Mouse (Mus musculus): ENCODE results near the gene Denr. TPM values are rescaled to one million over a fixed set of nuclear protein-coding genes. Genes with fewer than 3 reads are reported as not detected.

Gene Denr
- total and polyA plus RNA-seq, 3 experiments, result 51.7 to 150 (median 54.0) TPM

DNA sequence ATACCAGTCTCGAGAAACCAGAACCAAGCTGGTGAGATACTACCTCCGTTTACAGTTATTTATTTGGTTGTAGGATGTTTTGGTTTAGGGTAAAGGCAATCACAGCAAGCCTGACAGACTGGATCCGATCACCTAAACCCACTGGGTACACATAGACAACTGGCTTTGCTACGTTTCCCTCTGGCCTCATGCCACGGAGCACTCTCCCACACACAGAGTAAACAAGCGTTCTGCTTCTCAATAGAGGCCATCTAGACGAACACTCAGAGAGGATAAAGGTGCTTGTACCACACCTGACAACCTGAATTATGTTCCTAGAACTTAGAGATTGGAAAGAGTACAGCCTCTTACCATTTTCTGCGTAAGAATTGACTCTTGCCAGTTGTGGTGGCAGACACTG is 53.2 kb downstream of the Denr start:
- Histone ChIP-seq H3K4me1 (ENCODE audit: insufficient read depth, low read depth, low read length) (no peaks in the 10 kb centered on the region), H3K4me3 (ENCODE audit: low read depth, low read length) (no peak overlapping the region), H3K36me3 (replicated peaks) (no peaks in the 10 kb centered on the region), H3K9me3 (replicated peaks) (no peaks in the 10 kb centered on the region), H3K27me3 (ENCODE audit: insufficient read depth, low read length) (peaks cover 33% of the 10 kb centered on the region)
- no peak for TF ChIP-seq CTCF (IDR thresholded peaks at IDR 0.05; ENCODE audit: low read depth, low read length)
- DNase-seq (ENCODE audit: low spot score) (no peak), ATAC-seq (ENCODE audit: extremely low read depth, insufficient number of reproducible peaks, low FRiP score, poor library complexity, severe bottlenecking) (no peak)

DNA sequence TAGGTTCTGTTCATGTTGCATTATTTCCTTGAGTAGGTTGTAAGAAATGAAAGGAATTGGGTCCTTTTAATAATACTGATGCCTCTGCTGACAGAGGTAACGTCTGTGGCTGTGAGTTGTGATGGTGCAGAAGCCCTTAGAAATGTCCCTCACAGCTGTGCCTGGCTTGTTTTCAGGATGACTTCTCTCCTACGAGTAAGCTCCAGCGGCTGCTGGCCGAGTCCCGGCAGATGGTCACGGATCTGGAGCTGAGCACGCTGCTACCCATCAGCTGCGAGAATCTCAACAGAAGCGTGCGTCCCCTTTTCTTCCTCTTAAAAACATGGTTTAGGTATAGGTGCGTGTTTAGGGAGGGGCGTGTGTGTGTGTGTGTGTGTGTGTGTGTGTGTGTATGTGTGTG is 54.1 kb downstream of the Denr start:
- no peak for TF ChIP-seq POLR2AphosphoS5 (IDR thresholded peaks at IDR 0.05; ENCODE audit: insufficient replicate concordance, low read depth, low read length)
- no peak for TF ChIP-seq TAL1 (conservative IDR thresholded peaks at IDR 0.05; ENCODE audit: low read depth, low read length)
- no peak for TF ChIP-seq GATA1 (IDR thresholded peaks at IDR 0.05; ENCODE audit: borderline replicate concordance, low read length)
- no peak for TF ChIP-seq GATA2 (IDR thresholded peaks at IDR 0.05; ENCODE audit: borderline replicate concordance, low read depth, low read length)
- no peak overlapping the region for H3K4me3 ChIP-seq (ENCODE audit: low read depth, low read length)
- no peak for ATAC-seq (ENCODE audit: extremely low read depth, insufficient number of reproducible peaks, low FRiP score, poor library complexity, severe bottlenecking)

DNA sequence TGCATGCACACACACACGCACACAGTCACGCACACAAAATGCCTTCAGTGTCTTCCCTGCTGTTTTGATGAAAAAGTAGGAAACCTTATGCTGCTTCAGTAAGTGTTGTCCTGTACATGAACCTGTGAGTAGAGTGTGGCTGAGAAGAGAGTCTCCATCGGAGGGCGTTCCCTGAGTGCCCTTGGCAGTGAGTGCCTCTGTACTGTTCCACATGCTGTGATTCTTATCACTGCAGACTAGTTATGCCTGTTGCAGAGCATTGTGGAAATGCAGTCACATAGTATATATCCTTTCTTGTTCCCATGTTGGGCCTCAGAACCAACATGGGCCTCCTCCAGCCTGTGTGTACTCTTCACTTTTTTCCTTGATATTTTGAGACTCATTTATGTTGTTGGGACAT is 57.2 kb downstream of the Denr start:
- no peak for TF ChIP-seq CTCF (IDR thresholded peaks at IDR 0.05; ENCODE audit: low read depth, low read length)
- TF ChIP-seq GATA1 (IDR thresholded peaks at IDR 0.05; ENCODE audit: borderline replicate concordance, low read length), result no peak
- no peak for TF ChIP-seq TAL1 (conservative IDR thresholded peaks at IDR 0.05; ENCODE audit: low read depth, low read length)
- TF ChIP-seq POLR2AphosphoS5 (IDR thresholded peaks at IDR 0.05; ENCODE audit: insufficient replicate concordance, low read depth, low read length), result no peak
- TF ChIP-seq GATA2 (IDR thresholded peaks at IDR 0.05; ENCODE audit: borderline replicate concordance, low read depth, low read length), result no peak
- Histone ChIP-seq H3K36me3 (replicated peaks) (no peaks in the 10 kb centered on the region), H3K4me1 (ENCODE audit: insufficient read depth, low read depth, low read length) (no peaks in the 10 kb centered on the region), H3K9me3 (replicated peaks) (no peaks in the 10 kb centered on the region), H3K27me3 (ENCODE audit: insufficient read depth, low read length) (peaks cover 30% of the 10 kb centered on the region), H3K4me3 (ENCODE audit: low read depth, low read length) (no peak overlapping the region)
- DNase-seq (ENCODE audit: low spot score) (no peak), ATAC-seq (ENCODE audit: extremely low read depth, insufficient number of reproducible peaks, low FRiP score, poor library complexity, severe bottlenecking) (no peak)

More for the DNA sequence above, 54.1 kb downstream of the Denr start:
- DNase-seq (ENCODE audit: low spot score), result no peak
- Histone ChIP-seq H3K36me3 (replicated peaks) (no peaks in the 10 kb centered on the region), H3K9me3 (replicated peaks) (no peaks in the 10 kb centered on the region), H3K27me3 (ENCODE audit: insufficient read depth, low read length) (peaks cover 37% of the 10 kb centered on the region), H3K4me1 (ENCODE audit: insufficient read depth, low read depth, low read length) (no peaks in the 10 kb centered on the region)

DNA sequence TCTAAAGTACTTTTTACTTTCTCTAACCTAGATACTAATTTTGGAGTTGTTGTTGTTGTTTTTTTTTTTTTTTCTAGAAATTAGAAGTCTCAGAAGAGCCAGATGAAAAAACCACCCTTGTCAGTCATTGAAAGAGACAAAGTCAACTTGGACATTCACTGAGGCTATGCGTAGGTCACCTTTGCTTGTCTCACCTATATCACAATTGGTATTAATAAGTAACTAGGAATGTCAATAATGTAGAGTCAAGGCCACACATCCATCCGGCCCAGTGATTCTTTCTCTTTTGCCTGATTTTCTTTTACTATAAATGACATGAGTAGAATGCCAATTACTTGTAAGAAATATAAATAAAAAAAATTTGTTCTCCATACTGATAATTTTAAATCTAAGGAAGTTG is 59.8 kb downstream of the Denr start:
- no peaks in the 10 kb centered on the region for H3K4me1 ChIP-seq (ENCODE audit: insufficient read depth, low read depth, low read length)
- H3K27me3 ChIP-seq (ENCODE audit: insufficient read depth, low read length), result peaks cover 39% of the 10 kb centered on the region
- H3K36me3 ChIP-seq (replicated peaks), result no peaks in the 10 kb centered on the region
- ATAC-seq (ENCODE audit: extremely low read depth, insufficient number of reproducible peaks, low FRiP score, poor library complexity, severe bottlenecking), result no peak
- H3K4me3 ChIP-seq (ENCODE audit: low read depth, low read length), result no peak overlapping the region
- TF ChIP-seq GATA1 (IDR thresholded peaks at IDR 0.05; ENCODE audit: borderline replicate concordance, low read length), result no peak
- no peak for DNase-seq (ENCODE audit: low spot score)
- H3K9me3 ChIP-seq (replicated peaks), result no peaks in the 10 kb centered on the region

DNA sequence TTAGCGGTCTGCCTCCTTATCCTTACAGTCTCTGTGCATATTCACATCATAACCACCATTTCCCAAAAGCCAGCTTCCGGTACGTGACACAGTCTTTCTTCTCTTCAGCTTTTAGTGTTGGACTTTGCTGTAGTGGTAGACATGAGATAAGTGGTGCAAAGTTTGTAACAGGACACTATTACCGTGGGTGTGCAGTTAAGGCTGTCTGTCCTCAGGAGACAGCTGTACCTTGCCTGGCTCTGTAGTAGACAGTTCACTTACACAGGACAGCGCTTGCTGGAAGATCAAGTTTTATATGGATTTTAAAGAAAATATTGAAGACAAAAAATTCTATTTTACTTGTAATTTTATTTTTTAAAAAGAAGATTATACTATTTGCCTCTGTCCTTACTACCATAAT is 61.5 kb downstream of the Denr start:
- H3K36me3 ChIP-seq (replicated peaks), result no peaks in the 10 kb centered on the region
- DNase-seq (ENCODE audit: low spot score), result no peak
- TF ChIP-seq TAL1 (conservative IDR thresholded peaks at IDR 0.05; ENCODE audit: low read depth, low read length) (no peak), CTCF (IDR thresholded peaks at IDR 0.05; ENCODE audit: low read depth, low read length) (no peak), GATA2 (IDR thresholded peaks at IDR 0.05; ENCODE audit: borderline replicate concordance, low read depth, low read length) (no peak), POLR2AphosphoS5 (IDR thresholded peaks at IDR 0.05; ENCODE audit: insufficient replicate concordance, low read depth, low read length) (no peak), GATA1 (IDR thresholded peaks at IDR 0.05; ENCODE audit: borderline replicate concordance, low read length) (no peak)
- no peaks in the 10 kb centered on the region for H3K9me3 ChIP-seq (replicated peaks)
- no peak overlapping the region for H3K4me3 ChIP-seq (ENCODE audit: low read depth, low read length)
- H3K4me1 ChIP-seq (ENCODE audit: insufficient read depth, low read depth, low read length), result peaks cover 5% of the 10 kb centered on the region
- ATAC-seq (ENCODE audit: extremely low read depth, insufficient number of reproducible peaks, low FRiP score, poor library complexity, severe bottlenecking), result no peak
- H3K27me3 ChIP-seq (ENCODE audit: insufficient read depth, low read length), result peaks cover 51% of the 10 kb centered on the region

DNA sequence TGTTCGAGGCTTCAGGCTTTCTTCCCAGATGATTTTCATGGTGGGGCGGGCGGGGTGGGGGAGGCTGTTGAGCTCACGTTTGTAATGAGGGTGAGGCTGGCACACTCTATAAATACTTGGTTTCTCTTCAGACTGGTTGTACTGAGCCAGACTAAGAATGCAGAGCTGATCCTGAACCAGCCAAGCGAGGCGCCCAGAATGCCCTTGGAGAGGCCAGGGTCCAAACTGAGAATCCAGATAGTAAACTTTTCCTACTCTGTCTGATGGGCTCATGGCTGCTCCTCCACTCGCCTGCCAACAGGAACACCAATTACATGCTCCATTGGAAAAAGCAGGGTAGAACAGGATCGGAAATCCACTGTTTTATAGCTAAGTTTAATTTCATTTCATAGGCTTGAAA is 62.2 kb downstream of the Denr start:
- ATAC-seq (ENCODE audit: extremely low read depth, insufficient number of reproducible peaks, low FRiP score, poor library complexity, severe bottlenecking) (no peak), DNase-seq (ENCODE audit: low spot score) (no peak)
- peaks cover 8% of the 10 kb centered on the region for H3K4me1 ChIP-seq (ENCODE audit: insufficient read depth, low read depth, low read length)

DNA sequence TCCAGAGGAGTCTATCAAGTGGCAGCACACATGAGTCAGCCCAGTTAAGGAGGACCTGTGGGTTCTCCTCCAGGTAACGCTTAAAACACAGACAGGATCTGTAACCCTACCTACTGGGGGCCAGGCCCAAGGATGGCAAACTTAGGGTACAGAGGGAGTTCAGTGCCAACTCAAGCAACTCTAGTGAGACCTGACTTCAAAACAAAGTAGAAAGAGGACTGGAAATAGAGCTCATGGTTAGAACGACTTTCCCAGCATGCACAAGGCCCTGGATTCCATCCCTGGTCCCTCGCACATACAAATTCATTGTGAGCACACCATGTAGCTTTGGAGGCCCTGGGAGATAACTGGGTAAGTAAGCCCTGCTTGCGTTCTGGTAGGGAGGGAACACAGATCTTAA is 63.6 kb downstream of the Denr start:
- Histone ChIP-seq H3K27me3 (ENCODE audit: insufficient read depth, low read length) (peaks cover 34% of the 10 kb centered on the region), H3K9me3 (replicated peaks) (no peaks in the 10 kb centered on the region), H3K36me3 (replicated peaks) (peaks cover 2% of the 10 kb centered on the region), H3K4me1 (ENCODE audit: insufficient read depth, low read depth, low read length) (peaks cover 19% of the 10 kb centered on the region), H3K4me3 (ENCODE audit: low read depth, low read length) (no peak overlapping the region)
- DNase-seq (ENCODE audit: low spot score), result no peak
- ATAC-seq (ENCODE audit: extremely low read depth, insufficient number of reproducible peaks, low FRiP score, poor library complexity, severe bottlenecking), result no peak
- no peak for TF ChIP-seq GATA2 (IDR thresholded peaks at IDR 0.05; ENCODE audit: borderline replicate concordance, low read depth, low read length)
- TF ChIP-seq GATA1 (IDR thresholded peaks at IDR 0.05; ENCODE audit: borderline replicate concordance, low read length), result no peak
- TF ChIP-seq CTCF (IDR thresholded peaks at IDR 0.05; ENCODE audit: low read depth, low read length), result no peak
- no peak for TF ChIP-seq POLR2AphosphoS5 (IDR thresholded peaks at IDR 0.05; ENCODE audit: insufficient replicate concordance, low read depth, low read length)
- TF ChIP-seq TAL1 (conservative IDR thresholded peaks at IDR 0.05; ENCODE audit: low read depth, low read length), result no peak

More for the DNA sequence above, 62.2 kb downstream of the Denr start:
- TF ChIP-seq POLR2AphosphoS5 (IDR thresholded peaks at IDR 0.05; ENCODE audit: insufficient replicate concordance, low read depth, low read length) (no peak), CTCF (IDR thresholded peaks at IDR 0.05; ENCODE audit: low read depth, low read length) (no peak), GATA1 (IDR thresholded peaks at IDR 0.05; ENCODE audit: borderline replicate concordance, low read length) (no peak), TAL1 (conservative IDR thresholded peaks at IDR 0.05; ENCODE audit: low read depth, low read length) (no peak), GATA2 (IDR thresholded peaks at IDR 0.05; ENCODE audit: borderline replicate concordance, low read depth, low read length) (no peak)
- Histone ChIP-seq H3K4me3 (ENCODE audit: low read depth, low read length) (no peak overlapping the region), H3K27me3 (ENCODE audit: insufficient read depth, low read length) (peaks cover 46% of the 10 kb centered on the region), H3K9me3 (replicated peaks) (no peaks in the 10 kb centered on the region), H3K36me3 (replicated peaks) (no peaks in the 10 kb centered on the region)
